Mouse (Mus musculus) megakaryocyte-erythroid progenitor cell, adult 5-6 weeks (primary cell): ENCODE results near the gene Lman2l. TPM values are rescaled to one million over a fixed set of nuclear protein-coding genes. Genes with fewer than 3 reads are reported as not detected.

Source experiments
- ATAC-seq: replicated peaks from 2 replicates; pipeline ENCODE4 v1.8.0; 2016; ENCODE audit warnings: mild to moderate bottlenecking, inconsistent platforms; ENCODE audit not compliant: severe bottlenecking, poor library complexity, low FRiP score, low TSS enrichment
- total RNA-seq, 2 experiments: library from RNA; stranded (forward) in 1 of 2; stranded (reverse) in 1 of 2; fragments of 200-1000, 215-1000 nt in 1 of 2; fragments of >200 nt in 1 of 2; fragmentation: Nextera tagmentation in 1 of 2; gene quantifications; 2 replicates each; pipeline ENCODE4 v1.2.3; 2014 to 2017

Gene Lman2l
- total RNA-seq, 2 experiments from 2014 or later: 1.8 to 9.3 TPM

DNA sequence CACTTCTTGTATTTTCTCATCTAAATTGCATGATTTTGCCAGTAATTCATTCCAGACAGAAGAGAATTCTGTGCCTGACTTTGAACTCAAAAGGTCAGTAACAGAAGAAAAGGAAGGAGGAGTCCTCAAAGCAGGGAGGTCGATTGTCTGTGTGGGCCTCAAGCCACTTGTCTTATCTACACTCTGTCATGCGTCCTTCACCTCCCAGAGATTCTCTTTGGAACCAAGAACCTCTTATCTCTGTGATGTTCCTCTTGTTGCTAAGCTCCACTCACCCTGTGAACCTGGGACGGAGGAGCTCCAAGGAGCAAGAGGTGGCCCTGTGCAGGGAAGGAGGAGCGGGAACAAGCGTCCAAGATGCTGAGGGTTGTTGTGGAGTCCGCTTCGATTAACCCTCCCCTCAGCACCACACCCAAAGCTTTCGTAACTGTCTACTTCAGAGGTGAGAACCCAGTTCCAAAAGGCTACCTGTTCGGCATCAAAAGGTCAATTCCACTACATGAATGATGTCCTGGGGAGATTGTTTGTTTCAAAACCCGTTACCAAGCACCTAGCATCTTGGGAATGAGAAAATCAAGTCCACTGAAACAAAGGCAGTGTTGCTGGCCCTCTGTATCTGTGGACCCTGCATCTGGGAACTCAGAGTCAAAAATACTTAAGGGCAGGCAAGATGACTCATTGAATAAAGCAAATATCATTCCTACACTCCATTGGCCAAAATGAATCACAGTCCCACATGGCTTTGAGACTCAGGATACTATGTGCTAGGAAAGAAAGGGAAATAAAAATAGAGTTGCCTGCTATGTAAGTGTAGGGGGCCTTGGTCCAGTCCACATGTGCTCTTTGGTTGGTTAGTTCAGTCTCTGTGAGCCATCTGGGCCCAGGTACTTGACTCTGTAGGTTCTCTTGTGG, 72.9 kb downstream of the Lman2l start, which contains the start of gene Fer1l5:
TSS of gene Fer1l5 (plus strand) at position 358 of the 912 bp plus-strand sequence.
- ATAC-seq: no peak

DNA sequence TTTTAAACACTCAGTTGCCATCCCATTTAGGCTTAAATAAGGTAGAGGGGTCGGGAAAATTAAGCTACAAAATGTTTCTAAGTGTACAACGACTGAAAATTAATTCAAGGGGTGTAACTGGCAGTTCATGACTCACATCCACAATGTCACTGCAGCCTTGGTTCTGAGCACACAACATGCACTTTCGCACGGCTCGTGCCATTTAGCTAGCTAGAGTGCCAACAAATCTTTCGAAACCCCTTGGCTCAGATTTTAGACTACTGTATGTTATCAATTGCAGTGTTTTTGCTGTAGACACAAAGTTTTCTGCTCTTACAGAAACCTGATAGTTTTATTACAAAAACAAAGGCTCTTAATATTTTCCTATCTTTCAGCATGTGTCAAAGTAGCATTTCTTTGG, 74.2 kb downstream of the Lman2l start:
- no peak for ATAC-seq

Other genes starting within 250 kb of the Lman2l start
- 48.7 and 55.4 TPM in 2 replicates for gene Uggt1, start 200.6 kb downstream of the Lman2l start, total RNA-seq (2014; fragmentation: Nextera tagmentation)
- 54.7 and 89.5 TPM in 2 replicates for gene Uggt1, start 200.6 kb downstream of the Lman2l start, total RNA-seq (2017)
- 5.4 and 5.5 TPM in 2 replicates for gene Neurl3, start 170.6 kb downstream of the Lman2l start, total RNA-seq (2014; fragmentation: Nextera tagmentation)
- gene Neurl3, start 170.6 kb downstream of the Lman2l start, total RNA-seq (2017): 7.4 and 7.8 TPM in 2 replicates
- 6.0 and 7.6 TPM in 2 replicates for gene Arid5a, start 137.5 kb downstream of the Lman2l start, total RNA-seq (2014; fragmentation: Nextera tagmentation)
- 3.2 and 4.3 TPM in 2 replicates for gene Arid5a, start 137.5 kb downstream of the Lman2l start, total RNA-seq (2017)
- gene Kansl3, start 76.1 kb downstream of the Lman2l start, total RNA-seq (2014; fragmentation: Nextera tagmentation): 42.5 and 46.3 TPM in 2 replicates
- gene Kansl3, start 76.1 kb downstream of the Lman2l start, total RNA-seq (2017): 24.6 and 50.0 TPM in 2 replicates
- not detected in 2 replicates for gene Fer1l5, start 73.0 kb downstream of the Lman2l start, total RNA-seq (2014; fragmentation: Nextera tagmentation)
- not detected in 2 replicates for gene Fer1l5, start 73.0 kb downstream of the Lman2l start, total RNA-seq (2017)
- gene Cnnm4, start 26.3 kb upstream of the Lman2l start, total RNA-seq (2014; fragmentation: Nextera tagmentation): 2.7 and 3.3 TPM in 2 replicates
- 2.6 and 3.0 TPM in 2 replicates for gene Cnnm4, start 26.3 kb upstream of the Lman2l start, total RNA-seq (2017)
- 12.6 and 15.9 TPM in 2 replicates for gene Cnnm3, start 66.6 kb upstream of the Lman2l start, total RNA-seq (2014; fragmentation: Nextera tagmentation)
- 8.3 and 8.8 TPM in 2 replicates for gene Cnnm3, start 66.6 kb upstream of the Lman2l start, total RNA-seq (2017)
- 2.5 and 10.5 TPM in 2 replicates for gene Ankrd23, start 91.6 kb upstream of the Lman2l start, total RNA-seq (2014; fragmentation: Nextera tagmentation)
- 0.30 and 8.3 TPM in 2 replicates for gene Ankrd23, start 91.6 kb upstream of the Lman2l start, total RNA-seq (2017)
- 2.4 TPM in 1 of 2 replicates, not detected in the other for gene Gm42417, start 94.2 kb upstream of the Lman2l start, total RNA-seq (2014; fragmentation: Nextera tagmentation)
- gene Gm42417, start 94.2 kb upstream of the Lman2l start, total RNA-seq (2017): 0.61 TPM in 1 of 2 replicates, not detected in the other
- gene Ankrd39, start 102.2 kb upstream of the Lman2l start, total RNA-seq (2014; fragmentation: Nextera tagmentation): 7.7 and 9.3 TPM in 2 replicates
- gene Ankrd39, start 102.2 kb upstream of the Lman2l start, total RNA-seq (2017): 3.1 and 4.0 TPM in 2 replicates
- 0.17 and 1.6 TPM in 2 replicates for gene Sema4c, start 113.1 kb upstream of the Lman2l start, total RNA-seq (2014; fragmentation: Nextera tagmentation)
- gene Sema4c, start 113.1 kb upstream of the Lman2l start, total RNA-seq (2017): 0.50 and 0.70 TPM in 2 replicates
- not detected in 2 replicates for gene Fam178b, start 237.9 kb upstream of the Lman2l start, total RNA-seq (2014; fragmentation: Nextera tagmentation)
- not detected in 2 replicates for gene Fam178b, start 237.9 kb upstream of the Lman2l start, total RNA-seq (2017)
- gene Cox5b, start 246.2 kb upstream of the Lman2l start, total RNA-seq (2014; fragmentation: Nextera tagmentation): 728 and 806 TPM in 2 replicates
- 1,234 and 1,237 TPM in 2 replicates for gene Cox5b, start 246.2 kb upstream of the Lman2l start, total RNA-seq (2017)